Mouse (Mus musculus): Measurements from ENCODE around the gene Trib3. TPM values are rescaled to one million over a fixed set of nuclear protein-coding genes. Genes with fewer than 3 reads are reported as not detected.
A peak's percentile ranks its signal among the peaks of the same experiment; 100 is the strongest.

The Trib3 gene
- polyA plus RNA-seq (2014; fragmentation: Nextera tagmentation; extraction: Ambion mirVana), result 0.73 and 1.1 TPM in 2 replicates

- H3K4me3 ChIP-seq (ENCODE audit: low read depth, low read length), result peak within 1 kb of the TSS; percentile 50
- H3K9ac ChIP-seq (replicated peaks; ENCODE audit: low read depth, low read length), result peak within 1 kb of the TSS; percentile 25; the same call in 1 of the 2 replicates
- no peaks in the 10 kb centered on the region for H3K36me3 ChIP-seq (ENCODE audit: control insufficient read depth, insufficient read depth, low read length)
- H3K9me3 ChIP-seq (ENCODE audit: control insufficient read depth, low read depth, low read length), result no peaks in the 10 kb centered on the region
- H3K4me1 ChIP-seq (ENCODE audit: control insufficient read depth, insufficient read depth, low read length), result 0 out of 2 replicates have a peak, but pooled peaks cover 3% of the 10 kb centered on the region
- no peaks in the 10 kb centered on the region for H3K27me3 ChIP-seq (ENCODE audit: control insufficient read depth, insufficient read depth, low read length)
- no peak within 1 kb of the TSS for H3K27ac ChIP-seq (ENCODE audit: low read length)
- under 1% methylated on average over 52 of the region's 52 CpGs for WGBS
- H3K4me2 ChIP-seq (replicated peaks; ENCODE audit: low read depth, low read length), result peak within 1 kb of the TSS; percentile 96
- ATAC-seq (ENCODE audit: insufficient number of reproducible peaks, insufficient read depth, low FRiP score, low read depth), result peak; percentile 85
Observed at GRCm38 (mm10) chr2:152343329-152344213, at the start of gene Trib3. Trib3 (minus strand) TSS chr2:152344032.

- Histone ChIP-seq H3K9ac (replicated peaks; ENCODE audit: low read depth, low read length) (no peak overlapping the region), H3K4me3 (ENCODE audit: low read depth, low read length) (no peak overlapping the region), H3K27ac (ENCODE audit: low read length) (no peak overlapping the region; the same call in 1 of the 2 replicates), H3K27me3 (ENCODE audit: control insufficient read depth, insufficient read depth, low read length) (no peaks in the 10 kb centered on the region), H3K4me1 (ENCODE audit: control insufficient read depth, insufficient read depth, low read length) (peaks cover 23% of the 10 kb centered on the region), H3K9me3 (ENCODE audit: control insufficient read depth, low read depth, low read length) (no peaks in the 10 kb centered on the region), H3K36me3 (ENCODE audit: control insufficient read depth, insufficient read depth, low read length) (peaks cover 3% of the 10 kb centered on the region), H3K4me2 (replicated peaks; ENCODE audit: low read depth, low read length) (peak overlapping the region; percentile 94; the same call in 1 of the 2 replicates)
- no peak for ATAC-seq (ENCODE audit: insufficient number of reproducible peaks, insufficient read depth, low FRiP score, low read depth)
- 43% methylated on average over 9 of the region's 9 CpGs for WGBS
Observed at GRCm38 (mm10) chr2:152393225-152394017, 49.6 kb upstream of the Trib3 start.

- Histone ChIP-seq H3K27me3 (ENCODE audit: control insufficient read depth, insufficient read depth, low read length) (no peaks in the 10 kb centered on the region), H3K4me2 (replicated peaks; ENCODE audit: low read depth, low read length) (no peak overlapping the region), H3K4me3 (ENCODE audit: low read depth, low read length) (no peak overlapping the region), H3K9ac (replicated peaks; ENCODE audit: low read depth, low read length) (no peak overlapping the region), H3K4me1 (ENCODE audit: control insufficient read depth, insufficient read depth, low read length) (peaks cover 23% of the 10 kb centered on the region), H3K27ac (ENCODE audit: low read length) (no peak overlapping the region), H3K36me3 (ENCODE audit: control insufficient read depth, insufficient read depth, low read length) (peaks cover 3% of the 10 kb centered on the region), H3K9me3 (ENCODE audit: control insufficient read depth, low read depth, low read length) (no peaks in the 10 kb centered on the region)
- no peak for ATAC-seq (ENCODE audit: insufficient number of reproducible peaks, insufficient read depth, low FRiP score, low read depth)
- WGBS, result 11% methylated on average over 3 of the region's 3 CpGs
Observed at GRCm38 (mm10) chr2:152392786-152393185, 49.0 kb upstream of the Trib3 start.

GRCm38 (mm10) chr2:152384191-152384590 lies 40.4 kb upstream of the Trib3 start:
- no peak for ATAC-seq (ENCODE audit: insufficient number of reproducible peaks, insufficient read depth, low FRiP score, low read depth)
- H3K36me3 ChIP-seq (ENCODE audit: control insufficient read depth, insufficient read depth, low read length), result no peaks in the 10 kb centered on the region
- no peak overlapping the region for H3K9ac ChIP-seq (replicated peaks; ENCODE audit: low read depth, low read length)
- no peak overlapping the region for H3K27ac ChIP-seq (ENCODE audit: low read length)
- no peaks in the 10 kb centered on the region for H3K4me1 ChIP-seq (ENCODE audit: control insufficient read depth, insufficient read depth, low read length)
- no peaks in the 10 kb centered on the region for H3K27me3 ChIP-seq (ENCODE audit: control insufficient read depth, insufficient read depth, low read length)
- H3K9me3 ChIP-seq (ENCODE audit: control insufficient read depth, low read depth, low read length), result no peaks in the 10 kb centered on the region
- WGBS, result 84% methylated on average over 4 of the region's 4 CpGs
- H3K4me2 ChIP-seq (replicated peaks; ENCODE audit: low read depth, low read length), result no peak overlapping the region
- no peak overlapping the region for H3K4me3 ChIP-seq (ENCODE audit: low read depth, low read length)

GRCm38 (mm10) chr2:152376345-152376741 lies 32.5 kb upstream of the Trib3 start, which contains the start of gene Nrsn2:
Nrsn2 (minus strand) TSS chr2:152376638.
- peak within 1 kb of the TSS; percentile 39 for H3K4me2 ChIP-seq (replicated peaks; ENCODE audit: low read depth, low read length)
- H3K27ac ChIP-seq (ENCODE audit: low read length), result no peak within 1 kb of the TSS
- ATAC-seq (ENCODE audit: insufficient number of reproducible peaks, insufficient read depth, low FRiP score, low read depth), result peak; percentile 51; the same call in 1 of the 2 replicates
- H3K4me3 ChIP-seq (ENCODE audit: low read depth, low read length), result no peak within 1 kb of the TSS
- no peak within 1 kb of the TSS for H3K9ac ChIP-seq (replicated peaks; ENCODE audit: low read depth, low read length)
- no peaks in the 10 kb centered on the region for H3K9me3 ChIP-seq (ENCODE audit: control insufficient read depth, low read depth, low read length)
- WGBS, result 4% methylated on average over 16 of the region's 16 CpGs
- H3K4me1 ChIP-seq (ENCODE audit: control insufficient read depth, insufficient read depth, low read length), result 0 out of 2 replicates have a peak, but pooled peaks cover 9% of the 10 kb centered on the region
- H3K36me3 ChIP-seq (ENCODE audit: control insufficient read depth, insufficient read depth, low read length), result no peaks in the 10 kb centered on the region
- no peaks in the 10 kb centered on the region for H3K27me3 ChIP-seq (ENCODE audit: control insufficient read depth, insufficient read depth, low read length)

GRCm38 (mm10) chr2:152375652-152376344 lies 32.0 kb upstream of the Trib3 start:
- whole genome bisulfite sequencing, result 7% methylated on average over 21 of the region's 21 CpGs
- no peak overlapping the region for H3K4me3 ChIP-seq (ENCODE audit: low read depth, low read length)

GRCm38 (mm10) chr2:152373547-152373946 lies 29.7 kb upstream of the Trib3 start:
- 75% methylated on average over 9 of the region's 9 CpGs for WGBS
- Histone ChIP-seq H3K4me2 (replicated peaks; ENCODE audit: low read depth, low read length) (no peak overlapping the region), H3K4me1 (ENCODE audit: control insufficient read depth, insufficient read depth, low read length) (0 out of 2 replicates have a peak, but pooled peaks cover 9% of the 10 kb centered on the region), H3K36me3 (ENCODE audit: control insufficient read depth, insufficient read depth, low read length) (no peaks in the 10 kb centered on the region), H3K4me3 (ENCODE audit: low read depth, low read length) (no peak overlapping the region), H3K9ac (replicated peaks; ENCODE audit: low read depth, low read length) (no peak overlapping the region), H3K27me3 (ENCODE audit: control insufficient read depth, insufficient read depth, low read length) (no peaks in the 10 kb centered on the region), H3K9me3 (ENCODE audit: control insufficient read depth, low read depth, low read length) (no peaks in the 10 kb centered on the region), H3K27ac (ENCODE audit: low read length) (no peak overlapping the region)
- ATAC-seq (ENCODE audit: insufficient number of reproducible peaks, insufficient read depth, low FRiP score, low read depth), result no peak

More at GRCm38 (mm10) chr2:152375652-152376344, 32.0 kb upstream of the Trib3 start:
- Histone ChIP-seq H3K9ac (replicated peaks; ENCODE audit: low read depth, low read length) (no peak overlapping the region), H3K36me3 (ENCODE audit: control insufficient read depth, insufficient read depth, low read length) (no peaks in the 10 kb centered on the region), H3K4me2 (replicated peaks; ENCODE audit: low read depth, low read length) (peak overlapping the region; percentile 39), H3K27me3 (ENCODE audit: control insufficient read depth, insufficient read depth, low read length) (no peaks in the 10 kb centered on the region), H3K4me1 (ENCODE audit: control insufficient read depth, insufficient read depth, low read length) (0 out of 2 replicates have a peak, but pooled peaks cover 9% of the 10 kb centered on the region), H3K9me3 (ENCODE audit: control insufficient read depth, low read depth, low read length) (no peaks in the 10 kb centered on the region), H3K27ac (ENCODE audit: low read length) (no peak overlapping the region)
- ATAC-seq (ENCODE audit: insufficient number of reproducible peaks, insufficient read depth, low FRiP score, low read depth), result peak; percentile 61; the same call in 1 of the 2 replicates

GRCm38 (mm10) chr2:152372661-152373060 lies 28.8 kb upstream of the Trib3 start:
- H3K4me2 ChIP-seq (replicated peaks; ENCODE audit: low read depth, low read length), result no peak overlapping the region
- ATAC-seq (ENCODE audit: insufficient number of reproducible peaks, insufficient read depth, low FRiP score, low read depth), result no peak
- no peak overlapping the region for H3K27ac ChIP-seq (ENCODE audit: low read length)
- no peaks in the 10 kb centered on the region for H3K36me3 ChIP-seq (ENCODE audit: control insufficient read depth, insufficient read depth, low read length)
- no peaks in the 10 kb centered on the region for H3K9me3 ChIP-seq (ENCODE audit: control insufficient read depth, low read depth, low read length)
- 67% methylated on average over 4 of the region's 4 CpGs for WGBS
- no peaks in the 10 kb centered on the region for H3K27me3 ChIP-seq (ENCODE audit: control insufficient read depth, insufficient read depth, low read length)
- H3K9ac ChIP-seq (replicated peaks; ENCODE audit: low read depth, low read length), result no peak overlapping the region
- 0 out of 2 replicates have a peak, but pooled peaks cover 9% of the 10 kb centered on the region for H3K4me1 ChIP-seq (ENCODE audit: control insufficient read depth, insufficient read depth, low read length)
- no peak overlapping the region for H3K4me3 ChIP-seq (ENCODE audit: low read depth, low read length)
